Mouse (Mus musculus) hindbrain, embryonic 13.5 days (tissue): ENCODE measurements around the gene Myo1c. TPM values are rescaled to one million over a fixed set of nuclear protein-coding genes. Genes with fewer than 3 reads are reported as not detected.

Experiments used
- ATAC-seq: fragments of 200-750 bp; cut with Nextera tagmentation; 2 replicates; pipeline ENCODE4 v1.8.0; 2017; ENCODE audit warnings: moderate TSS enrichment; ENCODE audit not compliant: low FRiP score
- H3K27ac ChIP-seq: fragments of 300-500 bp; sonication (generic); 2 replicates; pipeline ENCODE4 v1.5.1; 2015; ENCODE audit warnings: inconsistent platforms, mild to moderate bottlenecking, moderate library complexity
- H3K27me3 ChIP-seq: fragments of 300-500 bp; sonication (generic); 2 replicates; pipeline ENCODE4 v1.6.1; 2015; ENCODE audit warnings: mild to moderate bottlenecking, inconsistent platforms
- H3K36me3 ChIP-seq: fragments of 300-500 bp; sonication (generic); 2 replicates; pipeline ENCODE4 v1.6.1; 2015; ENCODE audit warnings: mild to moderate bottlenecking, inconsistent platforms
- H3K4me1 ChIP-seq: fragments of 300-500 bp; sonication (generic); replicated peaks from 2 replicates; pipeline ENCODE4 v1.6.1; 2015; ENCODE audit warnings: inconsistent platforms
- H3K4me2 ChIP-seq: fragments of 300-500 bp; sonication (generic); 2 replicates; pipeline ENCODE4 v1.6.1; 2015; ENCODE audit warnings: inconsistent platforms, mild to moderate bottlenecking, moderate library complexity
- H3K4me3 ChIP-seq: fragments of 300-500 bp; sonication (generic); 2 replicates; pipeline ENCODE4 v1.5.1; 2015; ENCODE audit warnings: mild to moderate bottlenecking, inconsistent platforms
- H3K9ac ChIP-seq: fragments of 300-500 bp; sonication (generic); 2 replicates; pipeline ENCODE4 v1.6.1; 2015; ENCODE audit warnings: mild to moderate bottlenecking, inconsistent platforms
- H3K9me3 ChIP-seq: fragments of 300-500 bp; sonication (generic); 2 replicates; pipeline ENCODE4 v1.6.1; 2016; ENCODE audit warnings: inconsistent platforms
- WGBS: fragments of 180-500 bp; shearing (Covaris S2); methylation state at CpG from one replicate; pipeline ENCODE4 v1.1.7; 2015; 5-methylcytosine and 5-hydroxymethylcytosine counted together
- polyA plus RNA-seq: library from polyadenylated mRNA; unstranded; fragments of >200 nt; fragmentation: Nextera tagmentation; extraction: Ambion mirVana; gene quantifications from 2 replicates; pipeline ENCODE4 v1.2.1, GENCODE M21; 2015

The Myo1c gene
- polyA plus RNA-seq, 1 experiment from 2014 or later: 8.8 TPM

DNA sequence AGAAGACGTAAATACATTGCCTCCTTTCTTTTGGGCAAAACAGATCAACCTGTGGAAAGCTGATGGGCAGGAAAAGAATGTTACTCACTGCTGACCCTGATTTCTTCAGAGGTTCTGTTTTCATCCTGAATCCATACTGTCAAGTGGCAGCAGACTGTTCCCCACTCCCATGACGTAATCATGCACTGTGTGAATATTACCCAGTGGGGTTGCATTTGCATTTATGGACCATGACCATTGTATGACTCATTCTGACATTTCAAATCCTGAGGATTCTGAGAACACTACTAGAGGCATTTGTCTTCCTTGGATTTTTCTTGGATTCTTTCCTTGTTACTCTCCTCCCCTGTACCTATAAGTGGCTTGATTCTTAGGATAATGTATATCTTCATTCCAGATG, 53.4 kb downstream of the Myo1c start:
- 87% methylated on average over 2 of the region's 2 CpGs for WGBS
- peaks cover 69% of the 10 kb centered on the region for H3K36me3 ChIP-seq
- no peak for ATAC-seq

DNA sequence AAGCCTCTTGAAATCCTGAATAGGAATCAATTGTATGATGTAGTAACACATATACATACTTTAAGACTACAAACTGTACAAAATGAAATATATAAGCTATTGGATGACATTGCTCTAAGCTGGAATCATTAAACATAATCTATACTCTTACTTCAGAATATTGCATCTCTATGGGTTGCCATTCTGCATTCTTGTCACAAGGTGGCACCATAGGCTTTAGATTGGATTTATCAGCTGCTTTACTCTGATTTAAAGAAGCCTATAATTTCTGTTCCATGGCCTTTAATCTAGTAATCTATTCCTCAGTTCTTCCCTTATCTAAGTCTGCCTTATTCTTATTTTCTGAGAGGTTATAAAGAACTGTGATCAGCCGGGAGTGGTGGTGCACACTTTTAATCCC, 63.6 kb downstream of the Myo1c start:
- Histone ChIP-seq H3K27ac (no peak overlapping the region), H3K36me3 (no peaks in the 10 kb centered on the region), H3K27me3 (no peaks in the 10 kb centered on the region), H3K4me1 (no peaks in the 10 kb centered on the region), H3K4me3 (no peak overlapping the region), H3K9me3 (no peaks in the 10 kb centered on the region), H3K9ac (no peak overlapping the region), H3K4me2 (no peak overlapping the region)
- no peak for ATAC-seq
- 97% methylated on average over 1 of the region's 1 CpGs for WGBS

More for the DNA sequence above, 53.4 kb downstream of the Myo1c start:
- H3K9ac ChIP-seq: no peak overlapping the region
- H3K4me3 ChIP-seq: no peak overlapping the region
- H3K27me3 ChIP-seq: no peaks in the 10 kb centered on the region
- no peak overlapping the region for H3K27ac ChIP-seq
- H3K4me1 ChIP-seq: no peaks in the 10 kb centered on the region
- H3K9me3 ChIP-seq: no peaks in the 10 kb centered on the region
- no peak overlapping the region for H3K4me2 ChIP-seq

DNA sequence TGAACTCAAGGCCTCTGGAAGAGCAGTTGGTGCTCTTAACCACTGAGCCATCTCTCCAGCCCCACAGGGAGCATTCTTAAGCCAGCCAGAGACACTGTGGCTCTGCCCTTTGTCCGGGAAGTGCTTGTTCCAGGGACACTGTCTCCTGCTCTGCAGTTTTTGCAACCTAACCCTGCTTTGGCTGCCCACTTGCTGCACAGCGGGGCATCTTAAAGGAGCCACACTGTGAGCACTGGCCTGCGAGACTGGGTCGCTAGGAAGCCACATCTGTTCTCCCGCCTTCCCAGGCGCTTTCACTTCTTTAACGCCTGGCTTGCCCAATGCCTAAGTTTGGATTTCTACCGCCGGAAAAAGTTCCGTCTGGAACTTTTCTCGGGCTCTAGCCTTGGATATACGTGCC, 65.3 kb downstream of the Myo1c start:
- Histone ChIP-seq H3K9ac (no peak overlapping the region), H3K36me3 (no peaks in the 10 kb centered on the region), H3K27me3 (no peaks in the 10 kb centered on the region), H3K4me1 (no peaks in the 10 kb centered on the region), H3K4me3 (no peak overlapping the region), H3K27ac (no peak overlapping the region), H3K9me3 (0 out of 2 replicates have a peak, but pooled peaks cover 4% of the 10 kb centered on the region), H3K4me2 (no peak overlapping the region)
- ATAC-seq: no peak
- 11% methylated on average over 12 of the region's 12 CpGs for WGBS

DNA sequence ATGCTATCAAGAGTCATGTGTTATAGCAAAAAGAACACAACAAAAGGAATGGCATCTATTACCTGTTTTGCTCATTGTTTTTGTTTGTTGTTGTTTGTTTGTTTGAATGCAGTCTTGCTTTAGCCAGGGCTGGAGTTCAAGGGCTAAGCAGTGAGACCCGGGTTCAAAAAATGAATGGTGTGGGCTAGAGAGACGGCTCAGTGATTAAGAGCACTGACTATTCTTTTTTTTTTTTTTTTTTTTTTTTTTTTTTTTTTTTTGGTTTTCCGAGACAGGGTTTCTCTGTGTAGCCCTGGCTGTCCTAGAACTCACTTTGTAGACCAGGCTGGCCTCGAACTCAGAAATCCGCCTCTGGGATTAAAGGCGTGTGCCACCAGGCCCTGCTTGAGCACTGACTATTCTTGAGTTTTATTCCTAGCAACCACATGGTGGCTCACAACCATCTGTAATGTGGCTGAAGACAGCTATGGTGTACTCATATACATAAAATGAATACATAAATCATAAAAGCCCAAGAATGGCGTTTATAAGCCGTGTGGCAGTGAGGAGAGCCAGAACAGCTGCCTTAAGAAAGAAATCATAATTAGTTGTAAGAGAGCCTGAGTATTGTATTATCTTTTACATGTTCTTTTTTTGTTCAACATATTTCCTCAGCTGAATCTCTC, 66.5 kb downstream of the Myo1c start:
- H3K9ac ChIP-seq: no peak overlapping the region
- ATAC-seq: no peak
- H3K4me2 ChIP-seq: no peak overlapping the region
- no peak overlapping the region for H3K4me3 ChIP-seq
- no peak overlapping the region for H3K27ac ChIP-seq
- WGBS: 86% methylated on average over 7 of the region's 8 CpGs
- H3K9me3 ChIP-seq: peaks cover 12% of the 10 kb centered on the region
- no peaks in the 10 kb centered on the region for H3K36me3 ChIP-seq
- no peaks in the 10 kb centered on the region for H3K27me3 ChIP-seq
- H3K4me1 ChIP-seq: no peaks in the 10 kb centered on the region

DNA sequence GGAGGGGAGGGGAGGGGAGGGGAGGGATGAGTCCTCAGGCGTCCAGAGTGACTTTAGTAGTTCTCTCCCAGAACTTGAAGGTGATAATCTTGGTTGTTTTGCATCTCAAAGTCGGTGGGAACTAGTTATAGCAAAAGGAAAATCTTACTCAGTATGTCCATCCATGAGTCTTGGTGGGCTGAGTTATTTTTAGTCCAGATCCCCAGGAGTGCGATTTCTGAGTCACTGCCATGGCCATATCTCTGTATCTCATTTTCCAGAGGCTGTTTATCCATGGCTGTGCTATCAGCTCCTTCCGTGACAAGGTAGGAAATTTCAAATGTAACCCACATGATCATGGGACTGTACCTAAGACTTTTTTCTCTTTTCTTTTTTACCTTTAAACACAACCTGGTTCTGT, 72.0 kb downstream of the Myo1c start:
- Histone ChIP-seq H3K36me3 (no peaks in the 10 kb centered on the region), H3K4me1 (no peaks in the 10 kb centered on the region), H3K9ac (no peak overlapping the region), H3K4me3 (no peak overlapping the region), H3K4me2 (no peak overlapping the region), H3K27me3 (no peaks in the 10 kb centered on the region), H3K9me3 (peaks cover 12% of the 10 kb centered on the region), H3K27ac (no peak overlapping the region)
- 67% methylated on average over 4 of the region's 4 CpGs for WGBS
- ATAC-seq: no peak

Other genes starting within 250 kb of the Myo1c start
- 55.4 and 63.1 TPM in 2 replicates for gene Serpinf1, start 227.8 kb upstream of the Myo1c start, polyA plus RNA-seq
- 0.12 TPM in 1 of 2 replicates, not detected in the other for gene Serpinf2, start 210.9 kb upstream of the Myo1c start, polyA plus RNA-seq
- gene Wdr81, start 195.8 kb upstream of the Myo1c start, polyA plus RNA-seq: 6.2 and 7.1 TPM in 2 replicates
- gene Tlcd2, start 188.8 kb upstream of the Myo1c start, polyA plus RNA-seq: 2.7 and 3.4 TPM in 2 replicates
- 49.2 and 51.8 TPM in 2 replicates for gene Prpf8, start 163.7 kb upstream of the Myo1c start, polyA plus RNA-seq
- gene Rilp, start 140.4 kb upstream of the Myo1c start, polyA plus RNA-seq: 1.4 and 1.5 TPM in 2 replicates
- 4.6 and 4.8 TPM in 2 replicates for gene Scarf1, start 137.0 kb upstream of the Myo1c start, polyA plus RNA-seq
- gene Slc43a2, start 118.8 kb upstream of the Myo1c start, polyA plus RNA-seq: 19.7 and 21.0 TPM in 2 replicates
- gene Pitpna, start 62.4 kb upstream of the Myo1c start, polyA plus RNA-seq: 94.8 and 101 TPM in 2 replicates
- gene Inpp5k, start 19.5 kb upstream of the Myo1c start, polyA plus RNA-seq: 38.8 and 41.2 TPM in 2 replicates
- 120 TPM in 2 replicates for gene Crk, start 28.8 kb downstream of the Myo1c start, polyA plus RNA-seq
- 1,500 and 1,527 TPM in 2 replicates for gene Ywhae, start 82.4 kb downstream of the Myo1c start, polyA plus RNA-seq
- 1.4 and 1.7 TPM in 2 replicates for gene Doc2b, start 145.5 kb downstream of the Myo1c start, polyA plus RNA-seq